Mouse (Mus musculus) small intestine, adult 2 months (tissue): ENCODE results near the gene Osgep. TPM values are rescaled to one million over a fixed set of nuclear protein-coding genes. Genes with fewer than 3 reads are reported as not detected.
A peak's percentile ranks its signal among the peaks of the same experiment; 100 is the strongest.
"Not testable (repeated sequence)": the region's sequence is repeated elsewhere in the genome, so short reads cannot be mapped to it uniquely, and the experiment has no call there.

Experiments used
- H3K27ac ChIP-seq: fragments of 200-500 bp; 2 replicates; pipeline ENCODE4 v1.5.1; 2012; ENCODE audit warnings: low read depth, low read length, control low read depth, inconsistent platforms; ENCODE audit not compliant: insufficient read depth
- H3K27me3 ChIP-seq: fragments of 200-500 bp; 2 replicates; pipeline ENCODE4 v1.6.1; 2012; ENCODE audit warnings: mild to moderate bottlenecking, moderate library complexity, low read length, inconsistent platforms; ENCODE audit not compliant: control insufficient read depth, insufficient read depth
- H3K36me3 ChIP-seq: fragments of 200-500 bp; 2 replicates; pipeline ENCODE4 v1.6.1; 2012; ENCODE audit warnings: mild to moderate bottlenecking, low read length, control low read depth, inconsistent platforms; ENCODE audit not compliant: control insufficient read depth, insufficient read depth
- H3K4me1 ChIP-seq: fragments of 200-500 bp; 2 replicates; pipeline ENCODE4 v1.6.1; 2012; ENCODE audit warnings: low read length, inconsistent platforms, mixed read lengths; ENCODE audit not compliant: control insufficient read depth, insufficient read depth, insufficient read length
- H3K4me3 ChIP-seq: fragments of 200-500 bp; 2 replicates; pipeline ENCODE4 v1.5.1; 2012; ENCODE audit warnings: low read depth, mild to moderate bottlenecking, control low read depth, inconsistent platforms, low read length, moderate library complexity
- CTCF ChIP-seq: fragments of 200-500 bp; IDR thresholded peaks from 2 replicates; pipeline ENCODE4 v1.5.1; 2012; ENCODE audit warnings: low read depth, mild to moderate bottlenecking, control low read depth, inconsistent platforms, low read length, moderate library complexity, mixed read lengths; ENCODE audit not compliant: insufficient replicate concordance, insufficient read length; ENCODE audit errors: extremely low read depth
- POLR2A ChIP-seq: fragments of 200-500 bp; IDR thresholded peaks from 2 replicates; pipeline ENCODE4 v1.6.1; 2012; ENCODE audit warnings: low read depth, mild to moderate bottlenecking, control low read depth, inconsistent platforms, low read length, moderate library complexity
- WGBS: fragments of 180-500 bp; shearing (Covaris S2); methylation state at CpG from one replicate; pipeline ENCODE4 v1.1.7; 2018; 5-methylcytosine and 5-hydroxymethylcytosine counted together
- polyA plus RNA-seq: library from polyadenylated mRNA; depleted of rRNA; stranded (reverse); fragments of >200 nt; gene quantifications from 2 replicates; pipeline ENCODE4 v1.2.3, GENCODE M21; 2012

Osgep gene
- polyA plus RNA-seq, 1 experiment: 97.3 TPM

DNA sequence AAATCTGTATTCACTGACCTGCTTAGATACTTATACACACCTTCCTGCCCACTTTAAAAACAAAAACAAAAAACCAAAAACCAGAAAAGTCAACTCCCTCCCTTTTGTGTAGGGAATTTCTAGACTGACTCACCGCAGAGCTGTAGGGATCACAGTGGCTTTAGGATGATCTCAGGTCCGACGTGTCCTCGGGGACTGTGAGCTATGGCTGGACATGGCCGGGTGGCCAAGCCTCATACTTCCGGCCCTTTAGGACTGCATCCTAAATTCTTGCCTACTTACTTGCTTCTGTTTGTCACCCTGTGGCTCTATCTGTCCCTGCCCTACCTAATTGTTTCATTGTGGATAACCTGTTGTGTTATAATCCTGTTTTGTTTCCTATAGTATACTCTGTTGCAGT, 32.0 kb upstream of the Osgep start:
- 37% methylated on average over 6 of the region's 6 CpGs for WGBS
- H3K4me1 ChIP-seq, H3K27me3 ChIP-seq, H3K36me3 ChIP-seq: not testable (repeated sequence)
- Histone ChIP-seq H3K4me3 (peak overlapping the region; percentile 75), H3K27ac (peak overlapping the region; percentile 98)

DNA sequence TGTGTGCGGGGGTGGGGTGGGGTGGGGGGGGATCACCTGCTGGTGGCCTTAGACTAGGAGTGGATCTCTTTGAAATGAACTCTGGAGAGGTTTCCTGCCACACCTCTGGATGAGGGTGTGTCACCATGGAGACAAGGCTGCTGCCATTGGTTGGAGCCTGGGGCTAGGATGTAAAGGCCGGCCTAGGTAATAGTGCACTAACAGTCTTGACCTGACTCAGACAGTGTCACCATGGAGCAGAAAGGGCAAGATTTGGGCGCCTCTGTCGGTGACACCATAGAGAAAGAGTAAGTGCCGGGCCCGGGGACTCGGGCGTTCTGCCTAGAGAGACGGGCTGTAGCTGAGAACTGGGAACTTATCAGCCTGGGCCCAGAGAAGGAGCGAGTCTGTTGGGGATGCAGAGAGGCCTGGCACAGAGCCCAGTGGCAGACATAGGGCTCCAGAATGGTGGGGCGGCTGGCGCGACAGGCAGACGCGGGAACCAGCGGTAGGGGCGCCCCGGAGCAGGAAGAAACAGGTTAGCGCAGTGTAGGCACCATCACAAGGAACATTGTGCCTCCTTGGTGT, 31.3 kb upstream of the Osgep start, which contains the start of gene Pnp2:
Gene Pnp2, plus strand, starts transcription at position 51 of the 567 bp plus-strand sequence.
- H3K27ac ChIP-seq: peak within 1 kb of the TSS; percentile 98
- WGBS: 1% methylated on average over 19 of the region's 19 CpGs
- 0 out of 2 replicates have a peak, but pooled peaks have one; percentile 51 for TF ChIP-seq POLR2A
- peak; percentile 32; the same call in 1 of the 2 replicates for TF ChIP-seq CTCF
- H3K4me3 ChIP-seq: peak within 1 kb of the TSS; percentile 75
- H3K27me3 ChIP-seq, H3K4me1 ChIP-seq: not testable (repeated sequence)
- H3K36me3 ChIP-seq: peaks cover 13% of the 10 kb centered on the region

DNA sequence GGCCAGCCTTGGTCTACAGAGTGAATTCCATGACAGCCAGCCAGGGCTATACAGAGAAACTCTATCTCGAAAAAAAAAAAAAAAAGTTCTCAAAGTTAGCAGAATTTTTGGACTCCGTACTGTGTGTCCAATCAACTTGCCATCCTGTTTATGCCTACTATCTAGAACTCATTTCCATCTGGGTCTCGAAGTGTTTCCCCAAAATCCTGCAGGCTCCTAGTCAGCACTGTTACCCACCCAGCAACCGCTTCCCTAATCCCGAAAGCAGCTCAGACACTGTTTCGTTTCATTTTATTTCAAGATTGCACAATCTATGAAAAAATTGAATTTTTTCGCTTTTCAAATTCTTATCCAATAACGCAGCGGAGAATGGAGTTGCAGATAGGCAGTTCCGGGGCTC, 30.8 kb upstream of the Osgep start:
- no peaks in the 10 kb centered on the region for H3K27me3 ChIP-seq
- peaks cover 17% of the 10 kb centered on the region for H3K36me3 ChIP-seq
- no peak overlapping the region for H3K27ac ChIP-seq
- peak overlapping the region; percentile 75; the same call in 1 of the 2 replicates for H3K4me3 ChIP-seq
- 61% methylated on average over 10 of the region's 10 CpGs for WGBS
- H3K4me1 ChIP-seq: peaks cover 3% of the 10 kb centered on the region; the same call in 1 of the 2 replicates
- TF ChIP-seq POLR2A (no peak), CTCF (no peak)

DNA sequence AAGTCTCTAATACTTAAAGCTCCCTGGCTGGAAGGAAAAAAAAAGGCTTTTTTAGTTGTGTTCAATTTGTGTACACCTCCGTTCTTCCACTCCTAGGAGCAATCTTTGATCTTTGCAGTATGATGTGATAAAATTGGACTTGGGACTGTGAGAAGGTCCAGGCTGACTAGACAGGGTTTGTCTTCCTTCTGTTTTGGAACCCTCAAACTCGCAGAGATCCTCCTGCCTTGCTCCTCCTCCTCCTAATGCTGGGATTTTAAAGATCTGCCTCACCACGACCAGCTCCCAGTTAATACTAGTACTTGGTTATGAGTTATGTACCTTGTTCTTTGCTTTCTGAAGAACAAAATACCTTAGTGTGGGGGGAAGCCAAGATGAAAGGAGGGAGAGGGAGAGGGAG, 20.8 kb upstream of the Osgep start:
- Histone ChIP-seq H3K27ac (peak overlapping the region; percentile 84), H3K36me3 (peaks cover 17% of the 10 kb centered on the region), H3K4me3 (peak overlapping the region; percentile 39; the same call in 1 of the 2 replicates)
- 0% methylated on average over 3 of the region's 3 CpGs for WGBS
- not testable (repeated sequence) for H3K27me3 ChIP-seq, H3K4me1 ChIP-seq

DNA sequence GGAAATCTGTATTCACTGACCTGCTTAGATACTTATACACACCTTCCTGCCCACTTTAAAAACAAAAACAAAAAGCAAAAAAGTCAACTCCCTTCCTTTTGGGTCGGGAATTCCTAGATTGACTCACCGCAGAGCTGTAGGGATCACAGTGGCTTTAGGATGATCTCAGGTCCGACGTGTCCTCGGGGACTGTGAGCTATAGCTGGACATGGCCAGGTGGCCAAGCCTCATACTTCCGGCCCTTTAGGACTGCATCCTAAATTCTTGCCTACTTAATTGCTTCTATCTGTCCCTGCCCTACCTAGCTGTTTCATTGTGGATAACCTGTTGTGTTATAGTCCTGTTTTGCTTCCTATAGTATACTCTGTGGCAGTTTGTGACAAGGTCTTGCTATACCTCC, 20.4 kb upstream of the Osgep start:
- not testable (repeated sequence) for H3K4me1 ChIP-seq, H3K27me3 ChIP-seq
- peaks cover 15% of the 10 kb centered on the region for H3K36me3 ChIP-seq
- 0% methylated on average over 6 of the region's 6 CpGs for WGBS
- H3K4me3 ChIP-seq: peak overlapping the region; percentile 69
- H3K27ac ChIP-seq: peak overlapping the region; percentile 84

DNA sequence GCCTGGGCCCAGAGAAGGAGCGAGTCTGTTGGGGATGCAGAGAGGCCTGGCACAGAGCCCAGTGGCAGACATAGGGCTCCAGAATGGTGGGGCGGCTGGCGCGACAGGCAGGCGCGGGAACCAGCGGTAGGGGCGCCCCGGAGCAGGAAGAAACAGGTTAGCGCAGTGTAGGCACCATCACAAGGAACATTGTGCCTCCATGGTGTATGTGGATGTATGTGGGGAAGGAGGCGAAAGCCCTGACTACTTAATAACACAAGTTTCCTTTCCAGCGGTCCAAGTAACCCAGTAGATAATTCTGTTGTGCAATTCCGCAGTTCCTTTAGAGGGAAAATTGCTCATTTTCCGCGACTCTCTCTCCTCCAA, 20.0 kb upstream of the Osgep start:
- Histone ChIP-seq H3K4me3 (peak overlapping the region; percentile 69), H3K36me3 (peaks cover 15% of the 10 kb centered on the region), H3K27ac (peak overlapping the region; percentile 84)
- 2% methylated on average over 14 of the region's 15 CpGs for WGBS
- H3K4me1 ChIP-seq, H3K27me3 ChIP-seq: not testable (repeated sequence)

DNA sequence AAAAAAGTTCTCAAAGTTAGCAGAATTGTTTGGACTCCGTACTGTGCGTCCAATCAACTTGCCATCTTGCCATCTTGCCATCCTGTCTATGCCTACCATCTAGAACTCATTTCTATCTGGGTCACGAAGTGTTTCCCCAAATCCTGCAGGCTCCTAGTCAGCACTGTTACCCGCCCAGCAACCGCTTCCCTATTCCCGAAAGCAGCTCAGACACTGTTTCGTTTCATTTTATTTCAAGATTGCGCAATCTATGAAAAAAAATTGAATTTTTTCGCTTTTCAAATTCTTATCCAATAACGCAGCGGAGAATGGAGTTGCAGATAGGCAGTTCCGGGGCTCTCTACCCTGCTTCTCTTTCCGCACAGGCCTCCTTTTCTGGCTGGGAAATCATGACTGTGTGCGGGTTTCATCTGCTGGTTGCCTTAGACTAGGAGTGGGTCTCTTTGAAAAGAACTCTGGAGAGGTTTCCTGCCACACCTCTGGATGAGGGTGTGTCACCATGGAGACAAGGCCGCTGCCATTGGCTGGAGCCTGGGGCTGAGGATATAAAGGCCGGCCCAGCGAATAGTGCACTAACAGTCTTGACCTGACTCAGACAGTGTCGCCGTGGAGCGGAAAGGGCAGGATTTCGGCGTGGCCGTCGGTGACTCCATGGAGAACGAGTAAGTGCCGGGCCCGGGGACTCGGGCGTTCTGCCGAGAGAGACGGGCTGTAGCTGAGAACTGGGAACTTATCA, 19.4 kb upstream of the Osgep start, which contains the start of gene Gm49342:
Gene Gm49342, plus strand, starts transcription at position 586 of the 736 bp plus-strand sequence.
- peak within 1 kb of the TSS; percentile 69 for H3K4me3 ChIP-seq
- no peaks in the 10 kb centered on the region for H3K27me3 ChIP-seq
- H3K4me1 ChIP-seq: peaks cover 6% of the 10 kb centered on the region; the same call in 1 of the 2 replicates
- peak within 1 kb of the TSS; percentile 84 for H3K27ac ChIP-seq
- H3K36me3 ChIP-seq: peaks cover 11% of the 10 kb centered on the region
- TF ChIP-seq POLR2A: peak; percentile 99
- 0 out of 2 replicates have a peak, but pooled peaks have one; percentile 20 for TF ChIP-seq CTCF
- 2% methylated on average over 31 of the region's 31 CpGs for WGBS
